Mouse (Mus musculus): Measurements from ENCODE around the gene Frs3. TPM values are rescaled to one million over a fixed set of nuclear protein-coding genes. Genes with fewer than 3 reads are reported as not detected.

Frs3 gene
- polyA plus RNA-seq, 1 experiment from 2014 or later, result 4.1 TPM

DNA sequence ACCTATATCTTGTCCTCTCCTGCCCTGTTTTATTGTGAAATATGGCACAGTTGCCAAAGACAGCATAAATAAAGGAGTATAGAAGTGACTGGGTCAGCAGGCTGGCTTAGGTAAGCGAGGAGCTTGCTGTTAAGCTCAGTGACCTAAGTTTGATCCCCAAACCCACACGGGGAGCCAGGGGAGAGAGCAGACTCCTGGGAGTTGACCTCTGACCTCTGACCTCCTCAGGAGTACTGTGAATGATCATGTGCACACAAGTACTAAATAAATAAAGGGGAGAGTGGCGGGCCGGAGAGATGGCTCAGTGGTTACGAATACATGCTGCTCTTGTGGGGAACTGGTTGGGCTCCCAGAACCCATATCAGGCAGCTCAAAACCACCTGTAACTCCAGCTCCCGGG, 61.3 kb downstream of the Frs3 start:
- ATAC-seq (replicated peaks; ENCODE audit: insufficient number of reproducible peaks, insufficient read depth, low FRiP score, low read depth), result no peak
- WGBS, result 73% methylated on average over 6 of the region's 6 CpGs
- Histone ChIP-seq H3K9ac (no peak overlapping the region), H3K9me3 (replicated peaks) (no peaks in the 10 kb centered on the region), H3K4me1 (replicated peaks) (peaks cover 36% of the 10 kb centered on the region), H3K4me3 (no peak overlapping the region), H3K36me3 (peaks cover 1% of the 10 kb centered on the region; the same call in 1 of the 2 replicates), H3K4me2 (no peak overlapping the region), H3K27ac (no peak overlapping the region), H3K27me3 (no peaks in the 10 kb centered on the region)

GRCm38 (mm10) chr17:47751811-47752210, 63.0 kb downstream of the Frs3 start:
- WGBS, result 74% methylated on average over 5 of the region's 5 CpGs
- Histone ChIP-seq H3K9ac (no peak overlapping the region), H3K4me2 (no peak overlapping the region), H3K4me1 (replicated peaks) (peaks cover 45% of the 10 kb centered on the region), H3K4me3 (no peak overlapping the region), H3K36me3 (no peaks in the 10 kb centered on the region), H3K27ac (no peak overlapping the region), H3K27me3 (no peaks in the 10 kb centered on the region), H3K9me3 (replicated peaks) (no peaks in the 10 kb centered on the region)
- ATAC-seq (replicated peaks; ENCODE audit: insufficient number of reproducible peaks, insufficient read depth, low FRiP score, low read depth), result no peak

DNA sequence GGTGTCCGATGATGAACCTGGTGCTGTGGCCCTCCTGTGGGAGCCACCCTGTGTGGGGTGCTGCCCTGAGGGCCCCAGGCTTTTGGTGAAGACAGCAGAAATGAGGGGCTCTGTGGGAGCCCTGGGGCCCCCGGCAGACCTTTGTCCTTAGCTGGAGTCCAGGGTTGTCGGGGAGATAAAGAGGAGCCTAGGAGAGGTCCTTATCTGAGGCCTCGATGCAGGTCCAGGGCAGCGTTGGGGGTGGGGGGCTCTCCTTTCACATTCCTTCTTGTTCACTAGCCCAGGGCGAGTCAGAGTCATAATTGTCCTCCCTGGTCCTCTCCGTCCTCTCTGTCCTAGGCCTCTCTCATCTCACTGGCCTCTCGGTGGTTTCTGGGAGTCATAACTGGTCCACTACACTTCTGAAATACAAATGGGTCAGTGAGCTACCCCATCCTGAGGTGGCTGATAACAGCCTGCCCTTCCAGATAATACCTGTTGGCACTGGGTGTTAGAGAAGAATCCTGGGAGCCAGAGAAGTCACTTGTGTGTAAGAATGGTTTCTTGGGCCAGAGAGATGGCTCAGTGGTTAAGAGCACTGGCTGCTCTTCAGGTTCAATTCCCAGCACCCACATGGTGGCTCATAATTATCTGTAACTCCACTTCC, 64.4 kb downstream of the Frs3 start:
- WGBS, result 35% methylated on average over 8 of the region's 8 CpGs
- Histone ChIP-seq H3K9ac (no peak overlapping the region), H3K27ac (no peak overlapping the region), H3K4me1 (replicated peaks) (peaks cover 49% of the 10 kb centered on the region), H3K36me3 (no peaks in the 10 kb centered on the region), H3K9me3 (replicated peaks) (no peaks in the 10 kb centered on the region), H3K27me3 (no peaks in the 10 kb centered on the region), H3K4me3 (no peak overlapping the region), H3K4me2 (no peak overlapping the region)
- ATAC-seq (replicated peaks; ENCODE audit: insufficient number of reproducible peaks, insufficient read depth, low FRiP score, low read depth), result no peak

Other genes starting within 250 kb of the Frs3 start
- gene Taf8, start 186.7 kb upstream of the Frs3 start, polyA plus RNA-seq (2015; fragmentation: Nextera tagmentation; extraction: Ambion mirVana), result 17.0 and 20.5 TPM in 2 replicates
- gene Ccnd3, start 184.0 kb upstream of the Frs3 start, polyA plus RNA-seq (2015; fragmentation: Nextera tagmentation; extraction: Ambion mirVana), result 369 and 456 TPM in 2 replicates
- gene Bysl, start 77.5 kb upstream of the Frs3 start, polyA plus RNA-seq (2015; fragmentation: Nextera tagmentation; extraction: Ambion mirVana), result 18.2 and 22.6 TPM in 2 replicates
- 25.4 and 31.2 TPM in 2 replicates for gene Med20, start 77.4 kb upstream of the Frs3 start, polyA plus RNA-seq (2015; fragmentation: Nextera tagmentation; extraction: Ambion mirVana)
- gene Gm20517, start 77.4 kb upstream of the Frs3 start, polyA plus RNA-seq (2015; fragmentation: Nextera tagmentation; extraction: Ambion mirVana), result 0.60 and 1.6 TPM in 2 replicates
- 2.5 and 3.2 TPM in 2 replicates for gene Usp49, start 58.3 kb upstream of the Frs3 start, polyA plus RNA-seq (2015; fragmentation: Nextera tagmentation; extraction: Ambion mirVana)
- gene Tomm6, start 644 bp upstream of the Frs3 start, polyA plus RNA-seq (2015; fragmentation: Nextera tagmentation; extraction: Ambion mirVana), result 260 and 304 TPM in 2 replicates
- gene Gm21981, start 5.4 kb downstream of the Frs3 start, polyA plus RNA-seq (2015; fragmentation: Nextera tagmentation; extraction: Ambion mirVana), result 0.19 and 0.49 TPM in 2 replicates
- gene Prickle4, start 5.7 kb downstream of the Frs3 start, polyA plus RNA-seq (2015; fragmentation: Nextera tagmentation; extraction: Ambion mirVana), result 0.44 and 0.53 TPM in 2 replicates
- 0.40 and 0.81 TPM in 2 replicates for gene Pgc, start 37.8 kb downstream of the Frs3 start, polyA plus RNA-seq (2015; fragmentation: Nextera tagmentation; extraction: Ambion mirVana)
- 24.9 and 25.2 TPM in 2 replicates for gene Tfeb, start 48.0 kb downstream of the Frs3 start, polyA plus RNA-seq (2015; fragmentation: Nextera tagmentation; extraction: Ambion mirVana)
- gene Mdfi, start 145.7 kb downstream of the Frs3 start, polyA plus RNA-seq (2015; fragmentation: Nextera tagmentation; extraction: Ambion mirVana), result 7.9 and 12.1 TPM in 2 replicates
- 6.4 and 11.1 TPM in 2 replicates for gene Foxp4, start 235.6 kb downstream of the Frs3 start, polyA plus RNA-seq (2015; fragmentation: Nextera tagmentation; extraction: Ambion mirVana)

Data from heart, embryonic 15.5 days (tissue).